Mouse (Mus musculus) CH12.LX (cell line): Measurements from ENCODE around the gene Nxpe3. TPM values are rescaled to one million over a fixed set of nuclear protein-coding genes. Genes with fewer than 3 reads are reported as not detected.
A peak's percentile ranks its signal among the peaks of the same experiment; 100 is the strongest.

Experiments used
- DNase-seq: peaks from one replicate; pipeline ENCODE4 v3.0.0-alpha.2; 2013; ENCODE audit errors: extremely low read depth
- H3K27ac ChIP-seq: 2 replicates; pipeline ENCODE4 v1.5.1; 2012; ENCODE audit warnings: low read depth, mild to moderate bottlenecking, control low read depth, moderate library complexity; ENCODE audit not compliant: insufficient read depth
- H3K27me3 ChIP-seq: replicated peaks from 2 replicates; pipeline ENCODE3; 2012; ENCODE audit warnings: inconsistent platforms
- H3K36me3 ChIP-seq, 2 experiments: replicated peaks in 1 of 2; 2 replicates each; pipeline versions ENCODE3 to v1.6.1; 2012; ENCODE audit warnings: inconsistent platforms in 1 of 2, low read length in 1 of 2, mild to moderate bottlenecking in 1 of 2, mixed read lengths in 1 of 2, moderate library complexity in 1 of 2; ENCODE audit not compliant: control insufficient read depth in 1 of 2, insufficient read depth in 1 of 2
- H3K4me1 ChIP-seq, 2 experiments: 2 replicates each; pipeline ENCODE4 v1.6.1; 2012; ENCODE audit warnings: inconsistent platforms in 1 of 2, moderate library complexity in 1 of 2; ENCODE audit not compliant: insufficient read depth in 2 of 2, control insufficient read depth in 1 of 2
- H3K4me2 ChIP-seq: 2 replicates; pipeline ENCODE4 v1.6.1; 2012; ENCODE audit warnings: low read depth, mild to moderate bottlenecking, control low read depth; ENCODE audit not compliant: poor library complexity, insufficient read depth, severe bottlenecking
- H3K4me3 ChIP-seq, 3 experiments: fragments of 150-350 bp in 1 of 3; sonication (generic) in 1 of 3; replicated peaks in 1 of 3; 2 replicates each; pipeline versions ENCODE3 to v1.5.1; 2011 to 2012; ENCODE audit warnings: low read depth in 2 of 3, low read length in 2 of 3, mild to moderate bottlenecking in 2 of 3, moderate library complexity in 2 of 3, control low read depth in 1 of 3, improper control_type of control experiment in 1 of 3, inconsistent platforms in 1 of 3, mixed read lengths in 1 of 3; ENCODE audit not compliant: poor library complexity in 1 of 3
- H3K79me2 ChIP-seq: replicated peaks from 2 replicates; pipeline ENCODE4 v1.6.1; 2012; ENCODE audit warnings: mild to moderate bottlenecking, moderate library complexity; ENCODE audit not compliant: control insufficient read depth, poor library complexity, insufficient read depth, severe bottlenecking; ENCODE audit errors: extremely low read depth
- H3K9ac ChIP-seq: 2 replicates; pipeline ENCODE4 v1.6.1; 2012; ENCODE audit warnings: low read depth, mild to moderate bottlenecking, control low read depth, moderate library complexity; ENCODE audit not compliant: insufficient read depth
- H3K9me3 ChIP-seq: replicated peaks from 2 replicates; pipeline ENCODE3; 2012; ENCODE audit warnings: low read length, inconsistent platforms, mixed read lengths
- CHD1 ChIP-seq: IDR thresholded peaks from 2 replicates; pipeline ENCODE4 v1.6.1; 2012; ENCODE audit warnings: low read depth, low read length, improper control_type of control experiment, inconsistent platforms
- JUND ChIP-seq: conservative IDR thresholded peaks from 2 replicates; pipeline ENCODE4 v1.6.1; 2011; ENCODE audit warnings: low read depth, low read length, improper control_type of control experiment
- KAT2A ChIP-seq: IDR thresholded peaks from 2 replicates; pipeline ENCODE4 v1.6.1; 2012; ENCODE audit warnings: low read length, improper control_type of control experiment, inconsistent platforms; ENCODE audit not compliant: insufficient replicate concordance
- MAFK ChIP-seq: IDR thresholded peaks from 2 replicates; pipeline ENCODE4 v1.6.1; 2011; ENCODE audit warnings: low read length, improper control_type of control experiment; ENCODE audit not compliant: insufficient replicate concordance
- MAX ChIP-seq: IDR thresholded peaks from 2 replicates; pipeline ENCODE4 v1.6.1; 2011; ENCODE audit warnings: low read length, improper control_type of control experiment
- NRF1 ChIP-seq: IDR thresholded peaks from 2 replicates; pipeline ENCODE4 v1.6.1; 2014; ENCODE audit warnings: low read depth, mild to moderate bottlenecking, inconsistent platforms, low read length, improper control_type of control experiment, moderate library complexity
- POLR2AphosphoS2 ChIP-seq: IDR thresholded peaks from 2 replicates; pipeline ENCODE4 v1.6.1; 2011; ENCODE audit warnings: low read depth, low read length, improper control_type of control experiment
- RAD21 ChIP-seq: IDR thresholded peaks from 2 replicates; pipeline ENCODE4 v1.6.1; 2011; ENCODE audit warnings: low read depth, mild to moderate bottlenecking, low read length, improper control_type of control experiment, moderate library complexity
- RCOR1 ChIP-seq: conservative IDR thresholded peaks from 2 replicates; pipeline ENCODE4 v1.6.1; 2012; ENCODE audit warnings: low read depth, mild to moderate bottlenecking, inconsistent platforms, low read length, improper control_type of control experiment
- SIN3A ChIP-seq: IDR thresholded peaks from 2 replicates; pipeline ENCODE4 v1.6.1; 2012; ENCODE audit warnings: low read length, improper control_type of control experiment, inconsistent platforms
- TBP ChIP-seq: conservative IDR thresholded peaks from 2 replicates; pipeline ENCODE4 v1.6.1; 2011; ENCODE audit warnings: low read depth, low read length, improper control_type of control experiment
- UBTF ChIP-seq: IDR thresholded peaks from 2 replicates; pipeline ENCODE4 v1.6.1; 2012; ENCODE audit warnings: low read depth, mild to moderate bottlenecking, inconsistent platforms, low read length, improper control_type of control experiment, moderate library complexity
- USF1 ChIP-seq: IDR thresholded peaks from 2 replicates; pipeline ENCODE4 v1.6.1; 2014; ENCODE audit warnings: low read depth, mild to moderate bottlenecking, inconsistent platforms, low read length, improper control_type of control experiment
- dilution Hi-C: fragments of 300-500 bp; cut with MboI; formaldehyde crosslinking; loops from 2 replicates; pipeline ENCODE4 v1.14.3; 2020; ENCODE audit warnings: low sequenced_read_pairs; ENCODE audit not compliant: extremely low pct_unique_long_range_greater_than_20kb, extremely low pct_ligation_motif_present
- in situ Hi-C: fragments of 300-500 bp; cut with MboI; formaldehyde crosslinking; loops from 3 replicates; pipeline ENCODE4 v1.14.3; 2019; ENCODE audit warnings: low sequenced_read_pairs, low pct_ligation_motif_present, low pct_unique_long_range_greater_than_20kb, mixed read lengths
- polyA plus RNA-seq: library from polyadenylated mRNA; unstranded; fragments of >175 nt; gene quantifications from 2 replicates; pipeline ENCODE4 v1.2.1, GENCODE M21; 2012; ENCODE audit warnings: low read depth; ENCODE audit not compliant: insufficient read length
- total RNA-seq, 2 experiments: library from RNA; depleted of rRNA; stranded (reverse); fragments of 300-350 nt in 1 of 2; fragments of >200 nt in 1 of 2; gene quantifications; 2 replicates each; pipeline ENCODE4 v1.2.3; 2012 to 2014

The Nxpe3 gene
- total and polyA plus RNA-seq, 3 experiments = 5.4 to 12.3 (median 10.6) TPM

- in situ Hi-C loops (no loop called here), dilution Hi-C loops (no loop called here)
- Histone ChIP-seq H3K79me2 (peaks cover 6% of the 10 kb centered on the region), H3K4me3 (no peak overlapping the region), H3K9ac (no peak overlapping the region), H3K36me3 (peaks cover 39 to 77% of the 10 kb centered on the region in 2 experiments), H3K27ac (no peak overlapping the region), H3K27me3 (no peaks in the 10 kb centered on the region), H3K4me2 (no peak overlapping the region), H3K9me3 (no peaks in the 10 kb centered on the region), H3K4me1 (peaks cover 4 to 46% of the 10 kb centered on the region in 2 experiments)
- DNase-seq = no peak
- TF ChIP-seq CHD1 = no peak
These were observed 10.8 kb downstream of the Nxpe3 start for GRCm38 (mm10) chr16:55884246-55884645.

GRCm38 (mm10) chr16:55876025-55876424 lies 19.1 kb downstream of the Nxpe3 start:
- H3K4me2 ChIP-seq = no peak overlapping the region
- no peaks in the 10 kb centered on the region for H3K79me2 ChIP-seq
- peaks cover 0 to 7% of the 10 kb centered on the region in 2 experiments; a peak in 1 of 4 replicates for H3K4me1 ChIP-seq
- H3K27me3 ChIP-seq = no peaks in the 10 kb centered on the region
- H3K9me3 ChIP-seq = no peaks in the 10 kb centered on the region
- peaks cover 13 to 72% of the 10 kb centered on the region in 2 experiments for H3K36me3 ChIP-seq
- H3K27ac ChIP-seq = no peak overlapping the region
- DNase-seq = no peak
- no peak overlapping the region for H3K9ac ChIP-seq
- in situ Hi-C loops = no loop called here
- TF ChIP-seq POLR2AphosphoS2 (no peak), UBTF (no peak), TBP (no peak), JUND (no peak), NRF1 (no peak), MAX (no peak), USF1 (no peak), RAD21 (no peak), SIN3A (no peak), RCOR1 (no peak), KAT2A (no peak)
- H3K4me3 ChIP-seq = no peak overlapping the region
- dilution Hi-C loops = no loop called here

GRCm38 (mm10) chr16:55863832-55864231 lies 31.3 kb downstream of the Nxpe3 start:
- Histone ChIP-seq H3K4me3 (no peak overlapping the region), H3K9me3 (no peaks in the 10 kb centered on the region), H3K79me2 (peaks cover 19% of the 10 kb centered on the region), H3K4me2 (peak overlapping the region; percentile 7; the same call in 1 of the 2 replicates), H3K9ac (no peak overlapping the region), H3K27ac (no peak overlapping the region), H3K27me3 (no peaks in the 10 kb centered on the region), H3K4me1 (peaks cover 0 to 9% of the 10 kb centered on the region in 2 experiments; a peak in 3 of 4 replicates), H3K36me3 (peaks cover 37 to 67% of the 10 kb centered on the region in 2 experiments)
- TF ChIP-seq MAFK = no peak
- 0 out of 2 replicates have a peak, but pooled peaks have one; percentile 25 for TF ChIP-seq SIN3A
- dilution Hi-C loops = no loop called here
- in situ Hi-C loops = loop anchor here (25.0 kb wide), 1 partner anchor 727 kb away; no protein-coding TSS in a partner anchor
- DNase-seq = no peak
